Mouse (Mus musculus): ENCODE measurements around the gene Bcar1. TPM values are rescaled to one million over a fixed set of nuclear protein-coding genes. Genes with fewer than 3 reads are reported as not detected.

Gene Bcar1
- polyA plus RNA-seq (2012; rRNA removed; ENCODE audit: low replicate concordance) = 107 and 191 TPM in 2 replicates

DNA sequence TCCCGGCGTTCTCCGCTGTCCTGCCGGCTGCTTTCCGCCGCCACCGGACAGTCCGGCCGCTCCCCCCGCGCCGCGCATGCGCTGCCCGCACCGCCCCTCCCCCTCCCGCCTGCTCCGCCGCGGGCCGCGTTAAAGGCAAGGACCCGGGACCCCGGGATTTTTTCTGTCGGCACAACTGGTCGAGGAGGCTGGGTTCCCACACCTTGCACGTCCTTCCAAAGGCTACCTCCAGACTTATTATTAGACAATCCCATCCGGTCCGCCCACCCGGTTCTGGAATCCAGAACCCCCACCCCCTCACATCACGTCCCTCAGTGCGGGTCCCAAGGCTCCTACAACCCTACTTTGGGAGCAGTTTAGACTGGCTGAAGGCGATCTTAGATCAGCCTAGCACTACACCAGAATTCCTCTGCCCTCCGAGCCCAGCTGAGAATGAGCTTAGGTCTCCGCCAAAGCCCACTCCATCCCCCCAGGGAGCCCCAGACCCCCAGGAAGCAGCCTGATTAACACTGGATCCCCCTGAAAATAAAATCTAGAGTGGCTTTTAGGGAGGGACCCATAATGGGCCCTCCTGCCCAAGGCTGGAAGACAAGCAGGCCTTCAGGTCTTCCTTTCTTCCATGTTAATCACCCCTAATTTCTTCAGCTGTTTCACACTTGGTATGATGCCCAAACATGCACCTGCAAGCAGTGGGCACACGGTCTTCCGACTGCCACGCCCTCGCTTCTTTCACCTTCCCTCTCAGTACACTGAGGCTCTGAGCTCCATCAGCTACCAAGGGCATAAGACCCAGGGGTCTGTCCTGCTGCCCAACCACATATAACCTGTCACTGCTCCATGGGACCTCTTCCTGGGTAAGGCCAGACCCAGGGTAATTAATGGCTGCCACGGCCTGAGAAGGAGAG, at the start of gene Bcar1:
TSS of gene Bcar1 (minus strand) at position 18 of the 905 bp plus-strand sequence.

DNA sequence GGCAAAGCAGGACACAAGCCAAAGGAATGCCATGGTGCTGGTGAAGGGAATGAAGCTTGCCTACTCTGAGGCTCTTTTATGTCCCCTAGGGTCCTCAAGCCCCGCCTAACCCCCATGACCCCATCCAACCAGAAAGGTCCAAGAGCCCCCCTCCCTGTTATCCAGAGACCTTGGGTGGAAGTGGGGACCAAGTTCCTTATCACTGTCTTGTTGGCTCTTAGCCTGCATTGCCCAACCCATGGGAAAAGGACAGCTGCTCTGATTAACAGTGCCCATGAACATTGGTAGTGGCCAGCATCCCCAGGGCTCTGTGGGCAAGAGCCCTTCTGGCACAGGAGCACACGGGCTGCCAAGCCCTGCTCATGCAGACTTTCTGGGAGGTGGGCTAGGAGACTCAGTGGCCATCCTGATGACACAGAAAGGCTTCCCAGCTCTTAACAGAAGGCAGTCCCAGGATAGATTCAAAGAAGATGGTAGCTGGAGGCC, 52.6 kb downstream of the Bcar1 start, which contains the start of gene Ctrb1:
TSS of gene Ctrb1 (minus strand) at position 51 of the 486 bp plus-strand sequence.

Other genes with a start within 250 kb of the Bcar1 start
- gene Wdr59, start 221.7 kb downstream of the Bcar1 start, polyA plus RNA-seq (2012; rRNA removed; ENCODE audit: low replicate concordance) = 1.5 and 2.7 TPM in 2 replicates
- gene Znrf1, start 207.7 kb downstream of the Bcar1 start, polyA plus RNA-seq (2012; rRNA removed; ENCODE audit: low replicate concordance) = 30.9 and 37.7 TPM in 2 replicates
- 4.1 and 13.0 TPM in 2 replicates for gene Ldhd, start 113.4 kb downstream of the Bcar1 start, polyA plus RNA-seq (2012; rRNA removed; ENCODE audit: low replicate concordance)
- 1.4 and 3.8 TPM in 2 replicates for gene Zfp1, start 100.4 kb downstream of the Bcar1 start, polyA plus RNA-seq (2012; rRNA removed; ENCODE audit: low replicate concordance)
- 54.5 and 33,096 TPM in 2 replicates for gene Ctrb1, start 52.8 kb downstream of the Bcar1 start, polyA plus RNA-seq (2012; rRNA removed; ENCODE audit: low replicate concordance)
- gene Cfdp1, start 110.5 kb upstream of the Bcar1 start, polyA plus RNA-seq (2012; rRNA removed; ENCODE audit: low replicate concordance) = 0.20 and 0.54 TPM in 2 replicates
- 2.4 and 5.3 TPM in 2 replicates for gene Tmem170, start 132.9 kb upstream of the Bcar1 start, polyA plus RNA-seq (2012; rRNA removed; ENCODE audit: low replicate concordance)
- 0.15 and 0.17 TPM in 2 replicates for gene Chst5, start 166.6 kb upstream of the Bcar1 start, polyA plus RNA-seq (2012; rRNA removed; ENCODE audit: low replicate concordance)
- gene Tmem231, start 190.1 kb upstream of the Bcar1 start, polyA plus RNA-seq (2012; rRNA removed; ENCODE audit: low replicate concordance) = 0.92 and 1.2 TPM in 2 replicates
- 8.8 and 11.4 TPM in 2 replicates for gene Gabarapl2, start 196.9 kb upstream of the Bcar1 start, polyA plus RNA-seq (2012; rRNA removed; ENCODE audit: low replicate concordance)
- gene Adat1, start 248.5 kb upstream of the Bcar1 start, polyA plus RNA-seq (2012; rRNA removed; ENCODE audit: low replicate concordance) = 0.52 and 1.1 TPM in 2 replicates

Data from duodenum, adult 2 months (tissue).